Mouse (Mus musculus) left cerebral cortex, adult 9 months (tissue): ENCODE data around the gene Pias1.
"Not testable (repeated sequence)": the region's sequence is repeated elsewhere in the genome, so short reads cannot be mapped to it uniquely, and the experiment has no call there.

Experiments used
- DNase-seq, 2 experiments: peaks; one replicate each; pipeline ENCODE4 v3.0.0; 2022; ENCODE audit warnings: low spot score in 2 of 2

The Pias1 gene

DNA sequence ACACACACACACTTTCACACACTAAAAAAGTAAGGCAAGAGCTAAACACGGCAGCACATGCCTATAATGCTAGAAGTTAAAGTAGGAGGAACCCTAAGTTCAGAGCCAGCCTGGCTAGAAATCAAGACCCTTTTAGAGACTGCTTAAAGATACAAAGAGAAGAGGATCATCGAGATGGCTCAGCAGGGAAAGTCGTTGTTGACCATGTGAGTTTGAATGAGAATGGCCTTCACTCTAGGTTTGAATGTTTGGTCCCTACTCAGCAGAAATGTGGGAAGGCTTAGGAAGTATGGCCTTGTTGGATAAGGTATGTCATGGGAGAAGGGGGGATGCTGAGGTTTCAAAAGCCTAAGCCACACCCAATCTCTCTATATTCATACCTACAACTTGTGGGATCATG, 46.8 kb downstream of the Pias1 start:
- DNase-seq: no peak

DNA sequence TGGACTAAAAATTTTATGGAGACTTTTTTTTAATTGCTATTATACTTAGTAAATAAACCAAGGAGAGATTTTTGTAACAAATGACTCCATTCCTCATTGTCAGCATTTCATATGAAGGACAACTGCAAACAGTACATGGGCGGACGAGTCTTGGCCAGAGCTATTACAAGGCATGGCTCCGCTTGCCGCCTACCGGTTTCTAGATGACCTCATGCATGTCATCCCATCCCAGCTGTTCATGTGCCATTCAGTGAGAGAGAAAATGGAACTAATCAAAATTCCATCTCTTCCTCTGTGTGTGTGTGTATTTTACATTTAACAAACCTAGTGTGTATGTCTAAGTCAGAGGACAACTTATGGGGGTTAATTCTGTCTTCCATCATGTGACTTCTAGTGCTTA, 51.9 kb downstream of the Pias1 start:
- DNase-seq: no peak

DNA sequence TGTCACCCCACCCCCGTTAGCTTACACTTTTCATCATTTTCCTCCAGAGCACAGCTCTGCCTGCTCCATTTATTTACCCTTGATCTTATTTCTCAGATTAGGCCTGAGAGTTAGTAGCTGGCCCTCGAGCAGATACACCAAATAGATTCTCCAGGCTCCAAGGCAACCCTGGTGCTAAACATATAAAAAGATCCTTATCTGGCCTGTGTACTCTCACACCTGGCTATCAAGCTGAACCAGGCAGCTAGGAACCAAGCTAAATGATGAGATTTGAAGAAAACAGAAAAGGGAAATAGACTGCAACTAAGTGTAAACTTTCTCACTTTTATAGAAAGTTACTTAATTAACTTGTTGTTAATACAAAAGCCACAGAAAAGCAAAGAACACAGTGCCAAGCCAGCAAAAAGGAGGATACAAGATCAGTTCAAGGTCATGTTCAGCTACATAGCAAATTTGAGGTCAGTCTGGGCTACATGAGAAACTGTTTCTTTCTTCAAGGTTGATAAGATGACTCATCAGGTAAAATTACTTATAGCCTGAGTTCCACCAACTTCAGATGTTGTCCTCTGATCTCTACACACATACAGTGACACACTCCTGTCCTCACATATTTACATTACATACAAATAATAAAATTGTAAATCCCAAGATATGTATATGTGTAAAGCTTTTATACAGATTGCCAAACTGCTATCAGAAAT, 52.9 kb downstream of the Pias1 start:
- DNase-seq: no peak

DNA sequence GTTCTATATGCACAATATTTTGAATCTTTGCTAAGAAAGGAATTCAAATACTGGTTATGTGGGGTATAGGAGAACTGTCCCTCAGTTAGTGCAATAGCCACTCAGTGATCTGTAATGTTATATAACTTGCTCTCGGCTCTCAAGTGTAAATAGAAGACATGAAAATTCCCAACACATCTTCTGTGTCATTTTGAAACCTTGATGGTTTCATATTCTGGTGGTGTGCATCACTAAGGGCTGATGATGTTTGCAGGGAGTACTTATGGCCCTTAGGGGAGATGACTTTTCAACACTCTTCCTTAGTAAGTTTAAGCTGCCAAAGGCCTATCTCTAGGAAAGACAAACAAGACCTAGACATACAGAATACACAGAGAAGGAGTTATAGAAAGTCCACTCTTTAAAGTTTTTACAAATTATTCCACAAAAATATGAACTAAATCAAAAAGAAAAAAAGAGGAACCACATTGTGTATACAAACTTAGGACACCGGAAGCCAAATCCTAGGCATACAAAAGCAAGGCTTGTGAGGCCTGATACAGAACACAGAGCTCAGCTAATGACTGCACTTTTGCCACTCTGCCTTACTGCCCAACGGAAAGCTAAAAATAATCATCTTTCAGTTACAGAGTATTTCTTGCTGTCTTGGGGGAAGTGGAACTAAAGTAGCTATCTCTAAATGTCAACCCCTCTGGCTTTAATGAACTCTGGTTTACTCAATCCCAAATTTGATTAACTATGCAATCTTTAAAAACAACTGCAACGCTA, 55.0 kb downstream of the Pias1 start:
- DNase-seq: no peak

DNA sequence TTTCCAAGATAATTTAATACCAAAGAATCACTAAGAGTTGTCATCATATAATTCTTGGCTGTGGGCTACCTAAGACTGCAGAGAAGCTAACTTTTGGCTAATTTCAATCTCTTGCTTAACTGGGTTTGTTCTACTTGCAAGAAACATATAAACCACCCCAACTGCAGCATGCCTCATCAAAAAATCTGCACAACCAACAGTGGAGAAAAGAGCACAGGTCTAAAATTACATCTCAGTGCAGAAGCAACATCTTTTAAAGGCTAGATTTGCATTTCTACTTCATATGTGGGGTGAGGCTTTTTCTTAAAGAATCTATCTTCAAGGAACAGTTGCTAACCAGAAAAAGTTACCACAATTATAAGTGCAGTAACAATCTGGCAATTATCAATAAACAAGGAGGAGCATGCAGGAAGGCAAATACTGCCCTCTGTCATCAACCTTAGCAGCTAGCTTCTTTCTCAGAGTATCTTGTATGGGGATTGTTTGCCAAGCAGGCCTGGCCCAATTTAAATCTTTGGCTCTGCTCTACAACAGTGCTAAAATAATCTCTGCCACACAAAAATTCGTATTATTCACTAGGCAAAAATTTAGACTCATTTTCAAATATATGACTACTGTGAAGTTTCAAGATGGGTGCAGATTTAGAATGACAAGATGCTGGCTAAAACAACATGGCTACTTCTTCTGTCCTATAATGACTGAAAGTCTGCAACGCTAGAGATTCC, 62.7 kb downstream of the Pias1 start:
- DNase-seq: peak in 1 of 2 experiments; percentile 30

DNA sequence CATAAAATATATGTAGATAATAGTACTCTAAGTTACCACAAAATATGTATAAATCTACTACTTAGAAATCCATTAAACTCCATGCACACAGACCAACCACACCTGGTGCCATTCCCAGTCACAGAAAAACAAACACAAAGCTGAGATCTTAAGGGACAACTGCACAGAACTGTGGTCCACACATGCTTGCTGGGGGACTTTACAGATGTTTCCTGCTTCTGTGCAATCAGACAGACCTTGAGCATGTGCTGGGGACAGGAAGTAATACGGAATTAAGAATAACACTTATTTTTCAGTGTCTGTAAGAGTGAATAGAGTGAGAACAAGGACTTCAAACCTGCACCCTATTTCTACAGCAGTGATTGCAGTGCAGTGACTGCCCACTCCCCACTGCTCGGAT, 66.8 kb downstream of the Pias1 start:
- no peak for DNase-seq

DNA sequence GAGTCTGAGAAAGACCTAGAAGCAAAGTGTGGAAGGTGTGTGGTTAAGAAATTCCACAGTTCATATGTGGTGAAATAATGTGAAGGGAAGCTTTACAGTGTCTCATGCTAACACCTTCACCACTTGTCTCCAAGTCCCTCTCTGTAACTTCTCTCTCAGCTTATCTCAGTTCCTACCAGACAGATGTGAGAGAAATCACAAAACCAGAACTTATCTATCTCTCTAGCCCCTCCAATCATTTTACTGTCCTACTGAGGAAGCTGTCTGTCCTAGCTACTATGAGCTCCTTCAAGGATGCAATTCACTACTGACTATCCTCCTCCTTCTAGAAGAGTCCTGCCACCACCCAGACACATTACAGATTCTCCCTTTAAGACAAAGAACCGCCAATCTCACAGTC, 70.7 kb downstream of the Pias1 start:
- no peak for DNase-seq

DNA sequence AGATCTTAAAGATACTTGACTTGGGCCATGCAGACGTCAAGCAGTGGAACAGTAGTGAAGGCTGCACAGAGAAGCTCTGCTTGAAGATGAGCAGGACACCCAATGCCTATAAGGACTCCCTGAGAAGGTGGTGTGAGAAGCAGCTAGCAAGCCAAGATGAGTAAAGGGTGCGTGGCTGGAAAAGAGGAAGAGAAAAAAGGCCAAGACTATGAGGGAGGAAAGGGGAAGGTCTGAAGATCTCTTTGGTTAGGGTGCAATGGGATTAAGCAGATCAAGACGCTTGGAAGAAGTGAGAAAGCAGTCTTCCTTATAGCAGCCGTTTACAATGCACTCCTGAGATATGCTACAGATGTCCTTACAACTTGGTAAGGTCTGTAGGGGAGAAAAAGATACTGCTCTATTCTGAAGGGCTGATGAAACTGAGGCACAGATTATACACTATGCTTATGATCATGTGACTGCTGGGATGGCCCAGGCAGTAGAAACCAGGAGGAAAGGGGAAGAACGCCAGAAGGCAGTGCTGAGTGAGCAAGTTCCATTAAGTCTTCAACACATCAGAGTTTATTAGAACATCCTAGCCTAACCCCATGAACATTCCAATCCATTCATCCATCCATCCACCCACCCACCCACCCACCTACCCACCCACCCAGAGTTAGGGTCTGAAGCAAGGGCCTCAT, 74.2 kb downstream of the Pias1 start:
- DNase-seq: no peak

DNA sequence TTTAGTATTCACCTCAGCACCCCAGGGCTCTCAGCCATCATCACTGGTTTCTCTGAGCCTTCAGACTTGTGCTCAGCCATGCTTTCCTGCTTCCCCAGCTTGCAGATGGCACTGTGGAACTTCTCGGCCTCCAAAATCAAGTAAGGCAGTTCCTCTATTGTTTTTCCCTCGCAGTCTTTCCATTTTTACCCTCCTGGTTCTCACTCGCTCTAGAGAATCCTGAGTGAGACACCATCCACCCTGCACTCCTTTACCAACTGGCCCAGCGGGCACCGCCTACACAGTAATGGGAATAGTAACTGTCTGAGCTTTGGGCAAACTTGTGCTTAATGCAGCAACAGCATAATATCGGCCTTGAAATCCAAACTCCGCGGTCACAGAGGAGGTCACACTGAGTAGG, 82.7 kb downstream of the Pias1 start:
- DNase-seq: peak in 1 of 2 experiments; percentile 24

DNA sequence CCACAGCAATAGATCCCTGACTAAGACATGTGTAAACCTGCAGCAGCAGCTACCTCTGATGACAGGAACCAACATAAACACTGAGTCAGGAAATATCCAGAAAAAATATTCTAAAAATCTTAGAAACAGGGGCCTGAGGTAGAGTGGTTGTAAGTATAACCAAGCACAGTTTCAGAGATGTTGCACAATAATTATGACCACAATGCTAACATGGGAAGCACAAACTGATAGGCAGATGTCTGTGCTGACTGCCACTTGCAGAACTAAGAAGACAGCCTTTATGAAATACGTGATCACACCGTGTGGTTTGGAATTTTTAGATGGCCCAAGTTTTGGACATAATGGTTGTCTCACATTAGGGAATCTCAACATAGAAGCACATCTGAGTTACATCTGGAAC, 83.9 kb downstream of the Pias1 start:
- no peak for DNase-seq

DNA sequence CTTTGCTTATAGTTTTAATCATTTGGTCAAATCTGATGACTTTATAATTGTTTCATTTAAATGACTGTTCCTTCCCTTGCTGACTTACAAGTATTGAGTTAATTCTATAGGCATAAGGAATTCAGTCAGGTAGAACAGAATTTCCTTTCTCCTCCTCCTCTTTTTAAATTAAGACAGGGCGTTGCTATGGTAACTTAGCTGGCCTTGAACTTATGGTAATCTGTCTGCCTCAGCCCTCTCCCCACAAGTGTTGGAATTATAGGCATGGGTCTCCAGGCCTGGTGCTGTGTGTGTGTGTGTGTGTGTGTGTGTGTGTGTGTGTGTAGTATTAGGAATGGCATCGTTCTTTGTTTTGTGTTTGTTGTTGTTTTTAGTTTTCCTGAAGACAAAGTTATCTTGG, 86.0 kb downstream of the Pias1 start:
- DNase-seq: no peak

DNA sequence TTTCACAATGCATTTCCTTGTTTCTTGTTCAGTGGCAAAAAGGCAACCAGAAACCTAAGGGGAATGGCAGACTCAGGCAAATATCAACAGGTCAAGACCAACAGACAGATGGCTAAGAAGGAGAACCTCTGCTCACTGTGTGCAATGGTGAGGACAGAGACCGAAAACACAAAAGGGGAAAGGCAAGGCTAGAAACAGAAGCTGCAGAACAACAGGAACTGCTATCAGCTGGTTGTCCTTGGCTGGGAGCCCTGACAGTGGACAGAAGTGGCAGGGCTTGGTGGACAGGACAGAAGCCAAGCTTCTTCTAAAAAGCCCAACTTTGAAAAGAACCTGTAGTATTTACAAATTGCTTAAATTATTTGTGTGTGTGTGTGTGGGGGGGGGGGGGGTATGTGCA, 93.2 kb downstream of the Pias1 start:
- no peak for DNase-seq

DNA sequence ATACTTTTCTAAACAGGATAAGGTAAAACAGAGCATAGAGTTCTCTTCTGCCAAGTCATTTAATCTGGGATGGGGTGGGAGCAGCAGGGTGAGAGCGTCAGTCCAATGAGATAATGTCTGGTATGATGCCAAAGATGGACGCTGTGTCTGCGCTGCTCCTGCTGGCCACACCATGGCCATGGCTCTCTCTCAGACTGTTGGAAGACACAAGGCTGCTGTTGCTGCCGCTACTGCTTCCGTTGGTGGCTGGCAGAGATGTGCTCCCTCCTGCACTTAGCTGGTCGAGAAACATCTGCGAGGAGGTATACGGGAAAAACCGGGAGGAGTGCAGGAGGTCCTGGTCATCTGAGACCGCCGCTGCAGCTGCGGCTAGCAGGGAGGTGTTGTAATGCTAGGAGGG, 105.9 kb downstream of the Pias1 start:
- no peak for DNase-seq

DNA sequence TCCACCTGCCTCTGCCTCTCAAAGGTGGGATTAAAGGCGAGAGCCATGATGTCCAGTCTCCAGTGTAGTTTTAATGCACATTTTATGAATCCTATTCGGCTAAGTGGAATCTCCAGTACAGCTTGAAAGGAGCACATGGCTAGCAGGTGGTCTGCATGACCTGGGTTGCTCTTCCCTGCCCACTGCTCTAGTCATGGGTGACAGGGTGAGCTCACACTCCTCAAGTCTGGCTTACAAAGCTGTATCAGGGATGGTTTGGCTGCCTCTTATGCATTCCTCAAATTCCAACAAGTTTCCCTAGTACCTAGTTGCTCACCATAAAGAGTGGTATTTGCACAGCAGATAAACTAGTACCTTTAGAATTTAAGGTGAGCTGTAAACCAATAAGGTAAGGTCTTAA, 109.9 kb downstream of the Pias1 start:
- no peak for DNase-seq

DNA sequence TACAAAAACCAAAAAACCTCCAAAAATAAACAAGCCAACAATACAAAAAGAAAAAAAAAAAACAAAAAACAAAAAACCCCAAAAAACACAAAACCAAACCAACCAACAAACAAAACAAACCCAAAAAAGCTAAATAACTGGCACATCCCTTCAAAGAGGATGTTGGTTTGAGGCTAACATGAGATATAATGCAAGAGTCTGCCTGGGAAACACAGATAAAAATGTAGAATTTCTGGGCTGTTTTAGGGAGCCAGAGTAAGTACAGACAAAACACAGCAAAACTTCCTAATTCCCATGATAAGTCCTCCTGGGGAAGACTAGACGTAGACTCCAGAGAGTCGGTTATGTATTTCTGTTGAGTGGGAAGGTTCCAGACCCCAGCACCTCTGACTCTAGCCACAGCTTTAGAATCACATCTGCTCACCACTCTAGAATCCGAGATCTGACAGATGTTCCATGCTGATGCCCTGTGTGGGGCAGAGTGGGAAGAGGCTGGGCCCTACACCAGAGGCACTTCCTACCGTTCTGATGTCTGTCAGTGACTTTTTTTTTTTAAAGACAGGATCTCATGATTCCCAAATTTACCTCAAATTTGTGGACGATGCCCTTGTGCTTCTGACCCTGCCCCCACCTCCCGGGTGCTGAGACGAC, 110.6 kb downstream of the Pias1 start:
- no peak for DNase-seq

DNA sequence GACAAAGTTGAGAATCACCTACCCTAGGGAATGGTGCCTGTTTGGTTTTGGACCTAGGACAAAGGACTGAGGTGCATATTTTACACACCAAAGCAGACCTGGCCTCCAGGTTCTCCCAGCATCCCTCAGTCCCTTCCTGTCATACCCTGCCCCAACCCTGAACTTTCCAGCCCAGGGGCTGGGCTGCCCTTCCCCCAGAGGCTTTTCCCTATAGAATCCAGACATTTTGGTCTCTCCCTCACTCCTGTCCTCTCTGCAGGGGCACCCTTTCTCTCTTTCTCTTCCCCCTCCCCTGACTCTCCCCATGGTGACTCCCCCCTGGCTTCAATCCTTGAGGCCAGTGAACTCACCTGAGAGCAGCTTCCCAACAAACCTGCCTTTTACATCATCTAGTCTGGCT, 117.0 kb downstream of the Pias1 start:
- DNase-seq: no peak

DNA sequence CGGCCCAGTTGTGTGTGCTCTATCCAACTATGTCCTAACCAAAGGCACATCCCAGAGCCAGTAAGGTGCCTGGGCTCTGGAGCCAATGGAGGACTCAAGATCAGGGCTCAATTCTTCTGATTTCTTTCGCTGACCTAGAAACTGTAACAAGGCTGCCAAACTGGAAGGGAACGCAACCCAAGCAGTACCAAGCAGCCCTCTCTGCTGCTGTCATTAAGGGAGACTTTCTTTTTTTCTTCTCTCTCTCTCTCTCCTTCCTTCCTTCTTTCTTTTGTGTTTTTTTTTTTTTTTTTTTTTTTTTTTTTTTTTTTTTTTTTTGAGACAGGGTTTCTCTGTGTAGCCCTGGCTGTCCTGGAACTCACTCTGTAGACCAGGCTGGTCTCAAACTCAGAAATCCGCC, 118.5 kb downstream of the Pias1 start:
- not testable (repeated sequence) for DNase-seq

DNA sequence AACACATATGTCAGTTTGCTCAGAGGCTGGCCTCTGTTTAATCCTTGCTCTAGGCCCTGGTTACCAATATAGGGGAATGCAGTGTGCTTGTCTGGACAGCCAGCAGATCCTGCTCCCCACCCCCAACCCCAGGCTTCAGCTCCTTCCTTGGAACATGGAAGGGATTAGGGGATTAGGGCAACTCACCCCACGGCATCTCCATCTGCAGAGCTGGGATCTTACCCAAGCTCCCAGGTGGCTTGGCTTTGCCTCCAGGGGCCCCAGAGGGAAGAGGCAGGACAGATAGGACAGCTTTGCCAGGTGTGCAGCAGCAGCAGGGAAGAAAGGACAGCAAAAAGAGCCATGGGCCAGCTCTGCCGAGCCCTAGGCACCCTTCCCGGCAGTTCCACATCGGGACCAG, 126.9 kb downstream of the Pias1 start:
- DNase-seq: no peak

DNA sequence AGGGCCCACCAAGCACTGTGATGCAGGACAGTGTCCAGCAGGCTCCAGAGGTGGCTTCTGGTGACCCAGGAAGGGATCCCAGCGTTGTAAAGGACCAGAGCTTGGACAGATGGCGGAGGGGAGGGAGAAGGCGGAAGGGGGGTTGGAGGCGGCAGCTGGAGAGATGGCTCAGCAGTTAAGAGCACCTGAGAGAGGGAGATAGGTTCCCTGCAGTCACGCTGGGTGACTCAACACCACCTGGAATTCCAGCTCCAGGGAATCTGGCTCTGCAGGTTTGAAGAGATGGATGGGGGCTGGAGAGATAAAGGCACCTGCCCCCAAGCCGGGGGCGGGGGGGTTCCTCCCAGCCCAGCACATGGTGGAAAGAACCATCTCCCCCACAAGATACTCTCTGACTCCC, 127.6 kb downstream of the Pias1 start:
- DNase-seq: not testable (repeated sequence)

DNA sequence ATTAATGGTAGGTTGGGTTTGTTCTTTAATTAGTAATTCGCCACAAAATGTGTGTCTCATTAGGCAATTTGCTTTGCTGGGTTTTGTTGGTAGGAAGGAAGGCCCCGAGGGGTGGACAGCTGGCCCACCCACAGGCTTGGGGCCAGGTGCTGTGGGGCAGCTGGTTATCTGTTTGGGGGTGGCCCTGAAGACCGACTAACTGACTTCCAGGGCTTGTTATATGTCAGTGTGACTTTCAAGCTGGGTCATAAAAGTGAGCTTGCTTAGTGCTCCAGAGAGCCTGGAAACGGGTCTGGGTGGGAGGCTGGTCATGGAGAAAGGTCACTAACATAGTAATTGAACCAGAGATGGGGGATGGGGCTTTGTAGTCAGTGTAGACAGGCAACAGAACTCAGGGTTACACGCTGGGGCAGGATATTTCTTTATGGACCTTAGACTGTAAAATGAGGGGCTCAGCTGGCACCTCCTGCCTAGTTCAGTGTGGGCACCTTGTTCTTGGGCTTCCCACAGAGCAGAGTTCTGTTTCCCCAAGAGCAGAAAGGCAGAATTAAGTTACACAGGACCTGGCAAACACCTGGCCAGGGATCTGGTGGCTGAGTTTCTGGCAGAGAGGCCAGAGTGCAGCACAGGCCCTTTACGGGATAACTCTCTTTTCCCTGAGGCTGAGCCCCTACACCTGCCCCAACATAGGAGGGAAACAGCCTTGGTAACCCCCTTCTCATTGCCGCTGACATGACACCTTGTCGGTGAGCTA, 129.3 kb downstream of the Pias1 start:
- no peak for DNase-seq

DNA sequence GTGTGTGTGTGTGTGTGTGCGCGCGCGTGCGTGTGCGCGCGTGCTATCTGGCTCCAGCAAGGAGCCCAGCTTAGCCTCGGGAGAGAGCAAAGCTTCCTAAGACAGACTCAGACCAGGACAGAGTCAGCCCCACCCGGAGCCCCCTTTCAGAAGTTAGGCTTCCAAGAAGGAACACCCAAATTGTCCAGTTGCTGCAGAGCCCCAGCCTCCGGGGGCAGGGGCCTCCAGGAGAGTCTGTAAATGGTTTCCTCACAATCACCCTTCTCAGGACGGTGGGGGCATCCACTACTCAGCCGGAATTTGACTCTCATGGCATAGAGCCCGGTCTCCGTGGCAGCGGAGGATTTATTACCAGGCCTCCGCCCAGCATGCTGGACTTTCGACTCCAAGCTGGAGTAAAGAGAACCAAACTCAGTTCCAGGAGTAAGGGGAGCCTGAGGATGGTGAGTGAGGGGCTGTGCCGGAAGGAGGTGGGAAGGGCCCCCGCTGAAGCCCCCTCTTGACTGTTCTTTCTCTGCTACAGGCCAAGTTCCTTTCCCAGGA, 129.9 kb downstream of the Pias1 start, which contains the start of gene Calml4:
Gene Calml4 (plus strand): TSS at position 362 of the 543 bp plus-strand sequence.
- no peak for DNase-seq
